Mouse (Mus musculus) G1E (cell line): ENCODE measurements at regions not wholly inside any gene's neighbourhood (a gene's known extent, or its start where the extent isn't known, plus 50 kb on each side); places are given as distances from the start of the nearest gene placed in this dataset.

Experiments
- ATAC-seq: 2 replicates; pipeline ENCODE4 v1.8.0; 2016; ENCODE audit warnings: mild to moderate bottlenecking; ENCODE audit not compliant: insufficient number of reproducible peaks, poor library complexity, low FRiP score, severe bottlenecking; ENCODE audit errors: extremely low read depth
- DNase-seq: peaks from one replicate; pipeline ENCODE4 v3.0.0; 2012; ENCODE audit warnings: low spot score
- H3K27me3 ChIP-seq: 2 replicates; pipeline ENCODE4 v1.6.1; 2012; ENCODE audit warnings: mild to moderate bottlenecking, low read length, inconsistent platforms; ENCODE audit not compliant: insufficient read depth
- H3K36me3 ChIP-seq: replicated peaks from 2 replicates; pipeline ENCODE3; 2012; ENCODE audit warnings: mild to moderate bottlenecking, inconsistent platforms
- H3K4me1 ChIP-seq: 2 replicates; pipeline ENCODE4 v1.6.1; 2012; ENCODE audit warnings: low read depth, low read length, inconsistent platforms, mixed read lengths; ENCODE audit not compliant: insufficient read depth
- H3K4me3 ChIP-seq: 2 replicates; pipeline ENCODE4 v1.5.1; 2012; ENCODE audit warnings: low read depth, mild to moderate bottlenecking, inconsistent platforms, low read length, moderate library complexity, mixed read lengths
- H3K9me3 ChIP-seq: replicated peaks from 2 replicates; pipeline ENCODE4 v1.6.1; 2012; ENCODE audit warnings: inconsistent platforms
- CTCF ChIP-seq: IDR thresholded peaks from 2 replicates; pipeline ENCODE4 v1.5.1; 2012; ENCODE audit warnings: low read depth, low read length, inconsistent platforms, mixed read lengths
- GATA1 ChIP-seq: IDR thresholded peaks from 2 replicates; pipeline ENCODE4 v1.6.1; 2012; ENCODE audit warnings: borderline replicate concordance, low read length, inconsistent platforms, mixed read lengths
- GATA2 ChIP-seq: IDR thresholded peaks from 2 replicates; pipeline ENCODE4 v1.6.1; 2012; ENCODE audit warnings: low read depth, low read length, inconsistent platforms, borderline replicate concordance
- POLR2AphosphoS5 ChIP-seq: IDR thresholded peaks from 2 replicates; pipeline ENCODE4 v1.6.1; 2012; ENCODE audit warnings: low read depth, low read length, inconsistent platforms; ENCODE audit not compliant: insufficient replicate concordance
- TAL1 ChIP-seq: conservative IDR thresholded peaks from 2 replicates; pipeline ENCODE4 v1.6.1; 2012; ENCODE audit warnings: low read depth, low read length, inconsistent platforms, mixed read lengths

DNA sequence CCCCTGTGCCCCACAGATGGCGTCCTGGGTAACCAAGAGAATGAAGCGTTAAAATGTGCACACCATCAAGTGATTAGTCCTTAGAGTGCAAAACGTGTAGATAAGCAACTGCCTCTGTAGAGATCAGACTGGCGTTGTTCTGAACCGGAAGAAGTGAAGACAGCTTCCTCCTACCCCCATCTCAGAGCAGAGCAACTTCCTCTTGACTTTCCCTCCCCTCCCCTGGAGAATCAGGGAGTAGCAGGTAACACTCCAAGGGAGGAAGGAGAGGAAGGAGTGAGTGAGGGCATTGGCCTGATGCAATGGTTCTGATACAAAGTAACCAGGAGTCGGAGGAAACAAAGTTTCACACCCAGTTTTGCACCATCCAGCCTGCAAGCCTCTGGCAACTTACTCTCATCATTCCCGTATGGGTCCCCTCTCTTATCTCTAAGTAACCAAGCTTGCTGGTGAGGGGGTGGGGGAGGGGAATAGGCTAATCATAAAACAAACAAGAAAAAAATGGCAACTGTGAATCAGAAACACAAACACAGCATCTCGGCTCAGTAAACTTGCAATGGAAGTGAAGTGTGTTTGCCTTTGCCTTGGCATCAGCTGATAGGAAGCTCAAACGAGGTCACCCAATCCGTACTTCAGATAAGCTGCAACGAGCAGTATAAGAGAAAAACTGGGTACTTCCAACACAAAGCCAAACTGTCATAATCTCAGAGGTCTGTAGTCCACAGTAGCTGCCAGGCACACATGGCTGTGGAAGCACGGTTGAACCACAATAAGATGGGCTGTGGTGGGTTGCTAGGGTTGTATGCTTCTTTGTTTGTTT, 83.7 kb upstream of the Mon1b start:
- H3K36me3 ChIP-seq = no peaks in the 10 kb centered on the region
- no peaks in the 10 kb centered on the region for H3K4me1 ChIP-seq
- H3K9me3 ChIP-seq = peaks cover 41% of the 10 kb centered on the region
- no peak overlapping the region for H3K4me3 ChIP-seq
- ATAC-seq (no peak), DNase-seq (no peak)
- no peaks in the 10 kb centered on the region for H3K27me3 ChIP-seq
- no peak for TF ChIP-seq GATA2
- TF ChIP-seq TAL1 = no peak
- TF ChIP-seq POLR2AphosphoS5 = no peak
- no peak for TF ChIP-seq GATA1
- no peak for TF ChIP-seq CTCF

DNA sequence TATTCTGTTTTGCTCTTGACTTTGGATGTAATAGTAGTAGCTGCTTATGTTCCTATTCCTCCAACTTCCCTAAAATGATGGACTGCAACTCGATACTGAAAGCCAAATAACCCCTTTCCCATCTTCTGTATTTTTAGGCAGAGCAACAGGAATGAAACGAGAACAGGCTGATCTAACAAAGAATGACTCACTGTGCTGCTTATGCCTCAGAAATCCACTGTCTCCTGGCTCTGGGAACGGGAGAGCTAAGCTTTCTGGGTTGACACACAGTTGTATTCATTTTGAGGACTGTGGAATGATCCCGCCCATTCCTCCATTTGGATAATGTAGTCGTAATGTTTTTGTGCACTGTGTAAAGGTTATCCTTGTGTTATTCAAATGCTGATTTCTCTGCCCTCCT, 82.6 kb upstream of the Mon1b start:
- H3K4me3 ChIP-seq = no peak overlapping the region
- no peaks in the 10 kb centered on the region for H3K27me3 ChIP-seq
- DNase-seq (no peak), ATAC-seq (no peak)
- H3K9me3 ChIP-seq = peaks cover 48% of the 10 kb centered on the region
- no peaks in the 10 kb centered on the region for H3K4me1 ChIP-seq
- TF ChIP-seq GATA2 (no peak), TAL1 (no peak), CTCF (no peak), POLR2AphosphoS5 (no peak), GATA1 (no peak)
- H3K36me3 ChIP-seq = no peaks in the 10 kb centered on the region

DNA sequence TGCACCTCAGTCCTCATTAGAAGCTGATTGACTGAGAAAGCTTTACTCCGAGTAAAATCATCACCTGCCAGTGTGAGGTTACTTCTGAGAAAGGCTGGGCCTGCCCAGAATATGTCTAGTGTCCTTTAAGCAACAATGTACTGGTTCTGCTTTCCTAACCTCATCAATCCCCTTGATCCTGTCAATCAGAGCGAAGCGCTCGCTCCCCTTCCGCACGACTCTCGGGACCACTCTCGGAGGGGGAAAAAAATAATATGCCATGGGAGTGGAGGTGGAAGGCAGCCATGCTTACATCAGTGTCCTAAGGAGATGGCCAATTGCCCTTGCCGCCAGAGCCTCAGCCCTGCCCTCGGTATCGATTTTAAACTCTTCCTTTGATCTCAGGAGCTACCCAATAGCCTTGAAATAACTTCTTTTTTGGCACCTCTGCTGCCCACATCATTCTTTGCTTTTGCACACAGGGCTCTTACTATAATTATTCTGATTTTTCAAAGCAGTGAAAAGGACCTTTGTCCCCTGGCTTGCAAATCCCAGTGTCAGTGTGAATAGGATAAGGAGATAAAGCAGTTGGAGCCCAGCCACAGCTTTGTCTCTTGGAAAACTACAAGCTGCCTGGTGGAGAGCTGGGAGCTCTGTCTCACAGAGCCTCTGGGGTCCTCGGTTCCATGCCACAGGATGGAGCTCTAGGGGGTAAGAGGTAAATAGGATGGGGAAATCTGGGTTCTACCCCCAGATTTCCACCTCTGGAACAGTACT, 80.5 kb upstream of the Mon1b start:
- no peak for TF ChIP-seq TAL1
- ATAC-seq = no peak
- H3K4me1 ChIP-seq = no peaks in the 10 kb centered on the region

DNA sequence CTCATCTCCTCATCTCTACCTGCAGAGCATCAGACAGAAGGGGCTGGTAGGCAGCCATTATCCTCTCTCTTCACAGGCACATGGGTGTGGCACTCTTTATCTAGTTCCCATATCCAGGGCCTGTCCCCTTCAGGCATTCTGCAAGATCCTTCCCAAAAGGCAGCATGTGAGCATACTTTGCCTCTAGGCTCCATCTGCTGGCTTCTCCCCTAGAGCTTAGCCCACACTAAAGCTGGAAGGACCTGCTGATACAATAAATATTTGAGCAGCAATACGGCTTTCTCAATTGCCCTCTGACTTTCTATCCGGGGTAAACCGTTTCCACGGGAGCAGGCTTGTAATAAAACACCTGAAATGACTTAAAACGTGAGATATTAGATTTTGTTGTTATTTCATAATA, 78.4 kb upstream of the Mon1b start:
- no peaks in the 10 kb centered on the region for H3K36me3 ChIP-seq
- DNase-seq = no peak
- no peaks in the 10 kb centered on the region for H3K27me3 ChIP-seq
- peaks cover 38% of the 10 kb centered on the region for H3K9me3 ChIP-seq
- no peak for ATAC-seq
- no peak overlapping the region for H3K4me3 ChIP-seq
- TF ChIP-seq CTCF (no peak), POLR2AphosphoS5 (no peak), TAL1 (no peak), GATA2 (no peak)
- no peaks in the 10 kb centered on the region for H3K4me1 ChIP-seq

More for the DNA sequence above, 80.5 kb upstream of the Mon1b start:
- H3K9me3 ChIP-seq = peaks cover 46% of the 10 kb centered on the region
- H3K36me3 ChIP-seq = no peaks in the 10 kb centered on the region
- no peaks in the 10 kb centered on the region for H3K27me3 ChIP-seq
- no peak for DNase-seq
- H3K4me3 ChIP-seq = no peak overlapping the region

DNA sequence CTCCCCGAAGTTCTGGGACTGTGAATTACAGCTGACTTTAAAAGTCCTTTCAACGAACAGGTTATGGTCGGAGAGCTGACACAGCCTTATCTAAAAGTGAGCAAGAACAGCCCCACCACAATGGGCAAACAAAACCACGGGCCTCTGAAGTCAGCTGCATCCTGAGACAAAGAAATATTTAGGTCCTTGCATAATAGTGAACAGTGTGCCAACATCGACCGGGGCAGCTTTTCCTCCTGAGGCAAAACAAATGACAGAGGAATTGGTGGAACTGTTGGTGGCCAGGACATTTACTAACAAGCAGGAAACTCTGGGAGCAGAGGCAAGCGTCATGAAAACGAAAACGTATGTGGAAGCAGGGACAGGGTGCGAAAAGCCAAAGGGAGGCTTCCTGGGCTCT, 54.3 kb upstream of the Mon1b start:
- ATAC-seq (no peak), DNase-seq (no peak)
- H3K36me3 ChIP-seq = no peaks in the 10 kb centered on the region
- H3K4me1 ChIP-seq = no peaks in the 10 kb centered on the region
- no peaks in the 10 kb centered on the region for H3K27me3 ChIP-seq
- peaks cover 37% of the 10 kb centered on the region for H3K9me3 ChIP-seq
- TF ChIP-seq CTCF (no peak), GATA1 (no peak), POLR2AphosphoS5 (no peak), GATA2 (no peak), TAL1 (no peak)
- H3K4me3 ChIP-seq = no peak overlapping the region

DNA sequence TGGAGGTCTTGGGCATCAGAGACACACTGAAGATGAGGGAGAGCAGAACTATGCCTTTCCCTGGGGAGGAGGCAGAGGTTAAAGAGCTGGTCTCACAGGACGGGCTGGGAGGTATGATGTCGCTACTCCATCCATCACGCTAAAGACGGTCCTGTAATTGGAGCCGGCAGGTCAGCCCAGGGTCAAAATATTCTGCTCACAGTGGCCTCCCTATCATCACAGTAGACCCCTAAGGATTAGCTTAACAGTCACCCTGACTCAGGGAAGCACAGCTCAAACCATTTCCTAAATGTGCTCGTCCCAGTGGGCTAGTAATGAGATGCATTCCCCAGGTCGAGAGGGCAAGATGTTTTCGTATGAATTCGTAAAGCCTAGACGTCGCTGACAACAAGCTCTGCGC, 53.7 kb upstream of the Mon1b start:
- Histone ChIP-seq H3K4me3 (no peak overlapping the region), H3K4me1 (no peaks in the 10 kb centered on the region), H3K27me3 (no peaks in the 10 kb centered on the region), H3K36me3 (no peaks in the 10 kb centered on the region), H3K9me3 (peaks cover 33% of the 10 kb centered on the region)
- ATAC-seq (no peak), DNase-seq (no peak)
- TF ChIP-seq GATA2 = no peak
- TF ChIP-seq POLR2AphosphoS5 = no peak
- no peak for TF ChIP-seq CTCF
- TF ChIP-seq GATA1 = no peak
- no peak for TF ChIP-seq TAL1
